Mouse (Mus musculus): ENCODE data around the gene Rhbdd2. TPM values are rescaled to one million over a fixed set of nuclear protein-coding genes. Genes with fewer than 3 reads are reported as not detected.

The Rhbdd2 gene
- 10.8 TPM for polyA plus RNA-seq (2015; fragmentation: Illumina TruSeq; extraction: RNeasy Lipid Tissue Mini Kit (QIAGEN cat#74804); ENCODE audit: insufficient read depth, low replicate concordance)

DNA sequence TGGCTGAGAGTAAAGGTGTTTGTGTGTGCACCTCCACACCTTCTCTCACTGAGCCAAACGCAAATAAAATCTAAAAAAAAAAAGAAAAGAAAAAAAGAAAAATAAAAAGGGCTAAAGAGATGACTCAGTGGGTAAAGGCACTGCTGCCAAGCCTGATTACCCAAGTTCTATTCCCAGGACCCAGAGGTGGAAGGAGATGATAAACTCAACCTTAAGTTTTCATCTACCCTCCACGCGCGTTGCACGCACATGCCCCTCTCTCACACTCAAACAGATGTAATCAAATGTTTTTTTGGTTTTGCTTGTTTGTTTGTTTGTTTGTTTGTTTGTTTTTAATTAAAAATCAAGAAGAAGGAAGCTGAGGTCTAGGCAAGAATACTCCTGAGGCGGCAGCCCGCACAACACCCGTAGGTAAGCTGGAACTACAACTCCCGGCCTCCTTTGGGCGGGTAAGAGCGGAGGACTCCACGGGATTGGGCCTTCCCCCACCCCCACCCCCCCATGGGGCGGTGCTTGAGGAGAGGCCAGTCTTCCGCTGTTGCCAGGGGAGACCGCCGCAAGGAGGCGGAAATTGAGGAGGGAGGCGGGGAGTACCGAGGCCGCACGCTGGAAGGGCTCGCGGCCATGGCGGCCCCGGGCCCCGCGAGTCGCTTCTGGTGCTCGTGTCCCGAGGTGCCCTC, at the start of gene Rhbdd2:
Gene Rhbdd2, plus strand, starts transcription at position 502 of the 680 bp plus-strand sequence.

DNA sequence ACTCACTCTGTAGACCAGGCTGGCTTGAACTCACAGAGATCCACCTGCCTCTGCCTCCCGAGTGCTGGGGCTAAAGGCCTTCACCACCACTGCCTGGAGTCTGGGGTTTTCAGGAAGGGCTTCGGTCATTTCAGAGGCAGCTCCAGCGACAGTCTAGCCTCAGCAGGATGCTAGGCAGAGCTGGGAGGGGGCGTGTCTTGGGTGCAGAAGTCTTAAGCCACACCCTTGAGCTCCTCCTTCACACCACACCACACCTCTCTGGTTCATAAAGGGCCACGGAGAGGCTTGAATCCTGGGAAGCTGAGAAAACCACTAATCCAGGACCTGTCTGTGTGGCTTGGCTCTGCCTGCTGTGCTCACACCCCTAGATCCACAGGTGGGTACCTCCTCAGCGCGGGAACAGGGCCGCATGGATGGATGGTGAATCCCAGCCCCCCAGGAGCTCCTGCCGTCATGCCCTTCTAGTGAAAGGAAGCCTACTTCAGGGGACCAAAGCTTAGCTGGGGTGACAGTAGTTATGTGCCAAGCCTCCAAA, 37.4 kb downstream of the Rhbdd2 start, which contains the start of gene Por:
Gene Por, plus strand, starts transcription at position 293 of the 535 bp plus-strand sequence.

Other genes with a start within 250 kb of the Rhbdd2 start
- 14.8 TPM for gene Pom121, start 238.1 kb upstream of the Rhbdd2 start, polyA plus RNA-seq (2015; fragmentation: Illumina TruSeq; extraction: RNeasy Lipid Tissue Mini Kit (QIAGEN cat#74804); ENCODE audit: insufficient read depth, low replicate concordance)
- gene Hip1, start 87.5 kb upstream of the Rhbdd2 start, polyA plus RNA-seq (2015; fragmentation: Illumina TruSeq; extraction: RNeasy Lipid Tissue Mini Kit (QIAGEN cat#74804); ENCODE audit: insufficient read depth, low replicate concordance) = 20.1 TPM
- gene Ccl26, start 69.0 kb upstream of the Rhbdd2 start, polyA plus RNA-seq (2015; fragmentation: Illumina TruSeq; extraction: RNeasy Lipid Tissue Mini Kit (QIAGEN cat#74804); ENCODE audit: insufficient read depth, low replicate concordance) = not detected
- gene Ccl24, start 59.6 kb upstream of the Rhbdd2 start, polyA plus RNA-seq (2015; fragmentation: Illumina TruSeq; extraction: RNeasy Lipid Tissue Mini Kit (QIAGEN cat#74804); ENCODE audit: insufficient read depth, low replicate concordance) = 6.6 TPM
- 21.5 TPM for gene Por, start 37.4 kb downstream of the Rhbdd2 start, polyA plus RNA-seq (2015; fragmentation: Illumina TruSeq; extraction: RNeasy Lipid Tissue Mini Kit (QIAGEN cat#74804); ENCODE audit: insufficient read depth, low replicate concordance)
- 8.9 TPM for gene Tmem120a, start 111.8 kb downstream of the Rhbdd2 start, polyA plus RNA-seq (2015; fragmentation: Illumina TruSeq; extraction: RNeasy Lipid Tissue Mini Kit (QIAGEN cat#74804); ENCODE audit: insufficient read depth, low replicate concordance)
- 0.43 TPM for gene Styxl1, start 145.8 kb downstream of the Rhbdd2 start, polyA plus RNA-seq (2015; fragmentation: Illumina TruSeq; extraction: RNeasy Lipid Tissue Mini Kit (QIAGEN cat#74804); ENCODE audit: insufficient read depth, low replicate concordance)
- gene Mdh2, start 145.9 kb downstream of the Rhbdd2 start, polyA plus RNA-seq (2015; fragmentation: Illumina TruSeq; extraction: RNeasy Lipid Tissue Mini Kit (QIAGEN cat#74804); ENCODE audit: insufficient read depth, low replicate concordance) = 139 TPM
- gene Srrm3, start 174.3 kb downstream of the Rhbdd2 start, polyA plus RNA-seq (2015; fragmentation: Illumina TruSeq; extraction: RNeasy Lipid Tissue Mini Kit (QIAGEN cat#74804); ENCODE audit: insufficient read depth, low replicate concordance) = not detected